Mouse (Mus musculus): ENCODE data around the gene Btbd2.

DNA sequence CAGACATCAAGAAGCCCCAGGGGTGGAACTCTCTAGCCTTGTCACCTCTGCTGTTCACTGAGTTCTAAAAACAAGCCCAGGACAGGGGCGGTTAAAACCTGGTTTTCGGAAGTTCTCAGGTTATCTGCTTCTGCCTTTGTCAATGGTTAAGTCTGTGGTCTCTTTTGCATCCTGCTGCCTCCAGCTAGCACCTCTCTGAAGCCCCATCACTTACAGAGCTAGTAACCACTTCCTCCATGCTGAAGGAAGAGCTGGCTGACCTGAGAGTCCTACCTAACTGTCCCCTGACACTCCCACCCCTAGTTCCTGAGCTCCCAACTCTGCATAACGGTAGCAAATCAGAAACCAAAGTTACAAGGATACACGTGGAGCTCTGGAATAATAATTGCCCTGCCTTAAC, 43.9 kb upstream of the Btbd2 start:
- no peak; the same call in 2 of the 3 replicates for TF ChIP-seq GATA1 (IDR thresholded peaks at IDR 0.05; ENCODE audit: borderline replicate concordance, low read length)
- TF ChIP-seq FLI1 (IDR thresholded peaks at IDR 0.05; ENCODE audit: low read length) = no peak

All from megakaryocyte, embryonic 14.5 days (primary cell).